Mouse (Mus musculus) adrenal gland, adult 18-20 months (tissue): ENCODE results near the gene B430305J03Rik. TPM values are rescaled to one million over a fixed set of nuclear protein-coding genes. Genes with fewer than 3 reads are reported as not detected.

Experiments used
- DNase-seq, 2 experiments: peaks; one replicate each; pipeline ENCODE4 v3.0.0; 2021 to 2022; ENCODE audit warnings: low spot score in 2 of 2
- total RNA-seq, 2 experiments: library from RNA; stranded (reverse); gene quantifications; 1 replicate in 1 of 2; 2 replicates in 1 of 2; pipeline ENCODE4 v1.2.3; 2021

B430305J03Rik gene
- total RNA-seq, 2 experiments from 2014 or later: 0.10 to 0.13 TPM

DNA sequence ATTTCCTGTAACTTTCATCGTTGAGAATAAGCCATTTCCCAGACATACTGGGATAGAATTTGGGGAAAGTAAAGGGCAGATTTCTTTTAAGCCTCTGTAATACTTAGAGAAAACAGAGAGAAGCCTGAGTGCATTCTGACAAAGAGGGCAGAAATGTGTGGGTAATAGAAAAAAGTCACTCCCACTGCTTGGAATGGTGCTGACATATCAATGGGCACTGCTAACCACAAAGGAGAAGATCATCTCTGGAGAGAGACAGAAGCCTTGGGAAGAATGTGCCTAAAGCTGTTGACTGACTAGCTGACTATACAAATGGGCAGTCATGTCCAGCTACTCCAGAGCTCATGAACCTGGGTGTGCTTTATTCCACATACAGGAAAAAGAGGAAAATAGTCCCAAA, 10.3 kb downstream of the B430305J03Rik start:
- DNase-seq: no peak

DNA sequence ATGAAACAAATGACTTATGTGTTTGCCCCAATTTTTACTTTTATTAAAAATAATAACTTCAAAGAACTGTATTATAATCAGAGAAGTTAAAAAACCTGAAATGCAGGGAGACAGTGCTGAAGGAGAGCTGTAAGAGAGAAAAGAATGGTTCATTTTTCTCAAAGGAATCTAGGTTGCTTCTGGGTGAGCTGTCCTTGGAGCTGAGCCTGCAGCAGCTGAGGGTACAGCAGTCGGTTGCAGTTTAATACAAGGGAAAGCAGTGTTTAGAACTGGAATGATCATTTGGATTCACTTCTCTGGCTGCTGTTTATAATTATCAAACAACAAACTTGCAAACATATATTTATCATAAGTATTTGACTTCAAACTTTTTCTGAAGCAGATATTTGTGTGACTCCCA, 16.3 kb downstream of the B430305J03Rik start:
- DNase-seq: no peak

DNA sequence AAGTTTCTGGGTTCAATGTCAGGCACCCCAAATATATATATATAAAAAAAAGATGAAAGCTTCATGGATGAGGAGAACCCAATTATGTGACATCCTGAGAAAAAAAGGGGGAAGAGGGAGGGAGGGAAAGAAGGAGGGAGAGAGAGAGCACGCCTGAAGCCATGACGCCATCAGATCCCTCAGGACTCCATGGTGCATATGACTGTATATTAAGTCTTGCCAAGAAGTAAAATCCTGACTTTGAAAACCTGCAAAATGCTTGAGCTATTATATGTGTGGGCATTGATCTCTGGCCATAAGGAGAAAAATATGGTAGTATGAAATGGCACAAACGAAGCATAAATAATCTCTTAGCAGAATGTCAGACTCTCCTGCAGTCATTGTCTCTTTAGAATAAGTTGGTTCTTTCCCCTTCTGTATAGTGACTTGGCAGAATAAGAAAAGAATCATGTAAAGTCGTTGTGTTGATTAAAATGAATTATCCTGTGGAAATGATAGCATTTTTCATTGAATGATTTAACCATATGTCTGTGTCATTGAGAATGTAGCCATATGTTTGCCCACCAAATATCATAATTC, 17.6 kb downstream of the B430305J03Rik start:
- DNase-seq: no peak

DNA sequence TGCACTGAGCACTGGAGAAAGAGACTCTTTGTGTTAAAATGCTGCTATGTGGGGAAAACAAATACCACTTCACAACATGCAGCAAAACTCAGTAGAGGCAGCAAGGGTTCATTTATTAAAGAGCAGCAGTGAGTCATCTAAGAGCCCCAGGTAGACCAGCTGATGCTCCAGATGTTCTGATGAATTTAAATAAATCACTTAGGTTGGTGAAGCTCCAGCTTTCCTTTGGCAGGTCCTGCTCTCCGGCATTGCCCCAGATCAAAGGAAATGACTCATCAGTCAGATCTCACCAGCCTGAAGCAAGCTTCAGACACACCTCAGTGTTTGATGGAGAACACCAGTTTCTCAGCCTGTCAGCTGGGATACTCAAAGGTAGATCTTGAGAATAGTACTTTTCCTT, 20.1 kb downstream of the B430305J03Rik start:
- no peak for DNase-seq

DNA sequence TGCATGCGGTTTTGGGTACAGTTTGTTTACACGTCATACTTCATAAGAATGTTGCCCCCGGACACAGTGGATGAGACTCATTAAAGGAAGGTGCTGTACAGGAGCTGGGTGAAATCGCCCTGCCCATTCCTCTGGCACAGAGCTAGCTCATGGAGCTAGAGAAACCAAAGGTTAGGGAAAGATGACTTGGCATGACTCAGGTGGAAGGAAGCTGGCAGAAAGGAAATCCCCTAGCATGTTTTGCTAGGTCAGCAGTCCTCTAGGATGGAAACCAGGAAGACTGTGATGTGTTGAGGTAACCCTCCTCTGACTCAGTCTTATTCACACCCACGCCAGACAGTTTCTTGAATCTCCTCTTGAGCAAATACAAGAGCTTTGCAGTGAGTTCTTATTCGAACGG, 21.7 kb downstream of the B430305J03Rik start:
- no peak for DNase-seq

DNA sequence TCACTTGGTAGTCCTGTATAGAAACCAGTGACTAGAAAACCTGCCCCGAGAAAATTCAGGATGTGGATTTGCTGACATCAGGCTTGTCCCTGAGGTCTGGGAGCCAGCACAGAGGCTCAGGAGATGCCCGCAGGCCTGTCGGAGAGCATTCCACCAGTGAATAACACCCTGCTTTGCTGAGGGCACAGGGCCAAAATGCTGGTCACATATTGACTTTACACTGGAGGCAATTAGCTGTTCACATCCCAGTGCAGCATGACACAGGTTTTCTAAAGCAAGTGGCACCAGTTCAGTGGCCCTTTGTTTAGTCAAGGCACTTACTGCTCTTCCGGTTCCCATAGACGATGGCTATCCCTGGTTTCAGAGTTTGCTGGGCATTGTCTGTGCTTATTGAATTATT, 25.4 kb downstream of the B430305J03Rik start:
- no peak for DNase-seq

DNA sequence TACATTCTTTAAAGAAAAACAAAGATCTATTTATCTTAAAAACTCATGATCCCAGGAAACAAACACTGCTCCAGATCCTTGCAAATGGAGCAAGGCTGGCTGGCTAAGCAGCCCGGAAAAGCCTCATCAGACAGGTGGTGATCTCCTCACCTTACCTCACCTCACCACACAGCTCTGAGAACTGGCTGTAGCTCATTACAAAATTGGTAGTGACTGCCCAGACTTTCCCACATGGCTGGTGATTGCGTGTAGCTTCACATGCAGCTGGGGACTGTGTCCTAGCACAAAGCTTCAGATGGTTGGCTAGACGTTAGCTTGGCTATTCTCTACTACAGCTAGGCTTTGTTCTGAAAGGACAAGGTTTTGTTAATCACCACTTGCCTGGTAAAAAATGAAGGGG, 28.5 kb downstream of the B430305J03Rik start:
- no peak for DNase-seq

DNA sequence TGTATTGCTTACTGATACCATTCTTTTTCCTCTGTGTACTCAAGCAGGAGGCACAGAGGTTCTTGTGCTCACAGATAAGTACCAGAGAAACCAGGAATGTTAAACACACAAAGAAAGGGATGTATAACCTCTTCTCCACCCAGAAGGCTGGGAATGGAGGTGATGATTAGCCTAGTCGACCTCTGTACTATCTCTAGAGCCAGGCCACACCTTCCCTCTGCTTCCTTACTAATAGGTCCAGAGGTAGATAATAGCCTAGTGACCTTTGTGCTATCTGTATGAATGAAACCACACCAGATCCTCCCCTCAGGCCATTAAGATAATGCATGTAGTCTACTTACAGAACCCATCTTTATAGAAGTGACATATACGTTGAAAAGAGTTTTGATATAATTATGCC, 29.5 kb downstream of the B430305J03Rik start:
- no peak for DNase-seq

DNA sequence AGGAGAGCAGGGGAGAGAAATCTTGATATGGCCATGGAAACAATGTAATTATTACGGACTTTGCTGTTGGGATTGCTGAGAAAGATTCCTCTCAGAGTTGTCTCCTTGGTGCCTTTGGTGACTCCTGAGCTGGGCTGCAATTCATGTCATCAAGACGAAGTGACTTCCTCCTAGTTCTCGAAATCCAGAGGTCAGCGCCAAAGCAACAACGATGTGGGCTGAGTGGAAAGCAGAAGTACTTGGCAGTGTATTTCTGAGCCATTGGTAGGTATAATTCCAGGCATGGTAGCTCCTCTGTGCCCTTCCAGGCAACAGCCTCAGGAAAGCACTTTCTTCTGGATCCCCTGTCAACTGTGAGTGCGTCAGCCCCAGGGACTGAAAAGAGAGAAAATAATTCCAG, 44.1 kb downstream of the B430305J03Rik start:
- no peak for DNase-seq

DNA sequence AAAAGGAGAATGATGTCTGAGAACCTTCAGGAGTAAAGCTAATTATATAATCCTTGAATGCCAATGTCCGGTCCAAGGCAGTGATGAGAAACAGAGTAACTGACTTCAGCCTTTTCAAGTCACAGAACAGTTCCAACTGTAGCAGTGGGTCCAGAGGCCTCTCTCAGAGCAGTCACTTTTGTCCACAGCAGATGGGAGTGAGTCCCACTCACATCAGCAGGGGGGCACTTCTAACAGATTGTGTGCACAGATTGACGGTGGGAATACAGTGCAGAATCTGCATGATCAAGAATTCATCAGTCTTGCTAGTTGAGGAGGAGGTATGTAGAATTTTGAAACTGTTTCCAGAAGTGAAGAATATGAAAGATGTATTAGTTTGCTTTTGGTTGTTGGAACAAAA, 45.7 kb downstream of the B430305J03Rik start:
- DNase-seq: no peak

DNA sequence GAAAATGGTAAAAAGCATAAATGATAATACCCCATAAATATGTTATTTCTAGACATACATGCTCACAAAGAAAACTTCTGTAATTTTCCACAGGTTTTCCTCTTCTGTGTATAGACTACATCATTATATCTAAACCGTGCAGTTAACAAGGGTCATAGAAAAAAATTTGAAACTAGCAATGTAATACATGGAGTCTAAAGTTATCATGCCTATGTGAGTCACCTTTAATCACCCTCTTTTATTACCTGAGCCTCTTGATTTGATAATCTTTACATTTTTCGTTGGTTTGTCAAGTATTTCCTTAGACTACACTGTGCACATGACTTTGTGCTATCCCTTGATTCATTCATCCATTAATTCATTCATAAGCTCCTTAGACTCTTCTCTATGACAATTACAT, 50.7 kb downstream of the B430305J03Rik start:
- no peak for DNase-seq

Other genes starting within 250 kb of the B430305J03Rik start
- gene Rap2b, start 4.3 kb downstream of the B430305J03Rik start, total RNA-seq: 1 to 10 TPM; 3.0 to 3.6 TPM